Mouse (Mus musculus): Measurements from ENCODE around the gene Olfr196. TPM values are rescaled to one million over a fixed set of nuclear protein-coding genes. Genes with fewer than 3 reads are reported as not detected.

The Olfr196 gene
- polyA plus RNA-seq, 1 experiment from 2014 or later: not detected

GRCm38 (mm10) chr16:59130740-59131139, 39.5 kb downstream of the Olfr196 start:
- 77% methylated on average over 1 of the region's 1 CpGs for WGBS
- TF ChIP-seq EP300 (IDR thresholded peaks at IDR 0.05): no peak
- TF ChIP-seq CTCF (IDR thresholded peaks at IDR 0.05): no peak

DNA sequence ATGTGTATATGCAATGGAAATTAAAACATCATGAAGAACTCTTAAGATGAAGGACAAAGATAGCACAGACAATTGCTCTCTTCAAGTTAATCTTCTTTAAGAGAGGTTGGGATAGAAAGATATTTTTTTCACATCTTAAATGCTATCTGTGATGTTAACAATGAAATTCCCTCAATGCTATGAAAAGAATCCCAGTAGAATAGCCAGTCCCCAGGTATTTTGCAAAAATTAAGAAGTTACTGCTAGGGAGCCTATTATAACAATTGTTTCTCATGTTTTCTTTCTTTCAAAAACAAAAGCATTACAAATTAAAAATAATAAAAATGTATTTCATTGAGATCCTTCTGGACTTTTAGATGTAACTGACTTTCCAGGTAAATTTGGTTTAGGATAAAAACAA, 49.3 kb downstream of the Olfr196 start, which contains the start of gene Olfr194:
Olfr194 (minus strand) TSS at position 101 of the 400 bp plus-strand sequence.
- Histone ChIP-seq H3K4me3 (ENCODE audit: low read depth, low read length) (no peak within 1 kb of the TSS), H3K9ac (replicated peaks; ENCODE audit: low read depth) (no peak within 1 kb of the TSS), H3K36me3 (ENCODE audit: insufficient read depth, low read length) (no peaks in the 10 kb centered on the region), H3K9me3 (ENCODE audit: low read length) (no peaks in the 10 kb centered on the region), H3K4me2 (replicated peaks; ENCODE audit: low read depth, low read length) (no peak within 1 kb of the TSS), H3K4me1 (ENCODE audit: insufficient read depth, low read depth, low read length) (no peaks in the 10 kb centered on the region), H3K27me3 (replicated peaks; ENCODE audit: insufficient read depth, low read length) (no peaks in the 10 kb centered on the region), H3K27ac (ENCODE audit: low read length) (no peak within 1 kb of the TSS)
- DNase-seq (ENCODE audit: low spot score) (no peak), ATAC-seq (no peak)
- TF ChIP-seq CTCF (IDR thresholded peaks at IDR 0.05) (no peak), EP300 (IDR thresholded peaks at IDR 0.05) (no peak)

More at GRCm38 (mm10) chr16:59130740-59131139, 39.5 kb downstream of the Olfr196 start:
- no peak overlapping the region for H3K27ac ChIP-seq (ENCODE audit: low read length)
- no peak overlapping the region for H3K9ac ChIP-seq (replicated peaks; ENCODE audit: low read depth)
- H3K4me1 ChIP-seq (ENCODE audit: insufficient read depth, low read depth, low read length): no peaks in the 10 kb centered on the region
- no peaks in the 10 kb centered on the region for H3K36me3 ChIP-seq (ENCODE audit: insufficient read depth, low read length)
- H3K27me3 ChIP-seq (replicated peaks; ENCODE audit: insufficient read depth, low read length): no peaks in the 10 kb centered on the region
- no peaks in the 10 kb centered on the region for H3K9me3 ChIP-seq (ENCODE audit: low read length)
- H3K4me3 ChIP-seq (ENCODE audit: low read depth, low read length): no peak overlapping the region
- no peak overlapping the region for H3K4me2 ChIP-seq (replicated peaks; ENCODE audit: low read depth, low read length)
- no peak for ATAC-seq
- no peak for DNase-seq (ENCODE audit: low spot score)

Other genes starting within 250 kb of the Olfr196 start
- not detected in 2 replicates for gene Olfr181, start 241.7 kb downstream of the Olfr196 start, polyA plus RNA-seq (2015; fragmentation: Nextera tagmentation; extraction: Ambion mirVana)
- not detected in 2 replicates for gene Olfr180, start 241.1 kb downstream of the Olfr196 start, polyA plus RNA-seq (2015; fragmentation: Nextera tagmentation; extraction: Ambion mirVana)
- gene Olfr183, start 175.1 kb downstream of the Olfr196 start, polyA plus RNA-seq (2015; fragmentation: Nextera tagmentation; extraction: Ambion mirVana): not detected in 2 replicates
- not detected in 2 replicates for gene Olfr186, start 140.2 kb downstream of the Olfr196 start, polyA plus RNA-seq (2015; fragmentation: Nextera tagmentation; extraction: Ambion mirVana)
- gene Olfr187, start 130.7 kb downstream of the Olfr196 start, polyA plus RNA-seq (2015; fragmentation: Nextera tagmentation; extraction: Ambion mirVana): not detected in 2 replicates
- gene Olfr190, start 92.4 kb downstream of the Olfr196 start, polyA plus RNA-seq (2015; fragmentation: Nextera tagmentation; extraction: Ambion mirVana): not detected in 2 replicates
- gene Olfr191, start 80.6 kb downstream of the Olfr196 start, polyA plus RNA-seq (2015; fragmentation: Nextera tagmentation; extraction: Ambion mirVana): not detected in 2 replicates
- gene Olfr193, start 58.6 kb downstream of the Olfr196 start, polyA plus RNA-seq (2015; fragmentation: Nextera tagmentation; extraction: Ambion mirVana): not detected in 2 replicates
- not detected in 2 replicates for gene Olfr194, start 49.4 kb downstream of the Olfr196 start, polyA plus RNA-seq (2015; fragmentation: Nextera tagmentation; extraction: Ambion mirVana)
- gene Olfr195, start 23.4 kb downstream of the Olfr196 start, polyA plus RNA-seq (2015; fragmentation: Nextera tagmentation; extraction: Ambion mirVana): not detected in 2 replicates
- not detected in 2 replicates for gene Olfr198, start 33.1 kb upstream of the Olfr196 start, polyA plus RNA-seq (2015; fragmentation: Nextera tagmentation; extraction: Ambion mirVana)
- gene Olfr199, start 49.3 kb upstream of the Olfr196 start, polyA plus RNA-seq (2015; fragmentation: Nextera tagmentation; extraction: Ambion mirVana): not detected in 2 replicates
- gene Olfr201, start 102.2 kb upstream of the Olfr196 start, polyA plus RNA-seq (2015; fragmentation: Nextera tagmentation; extraction: Ambion mirVana): not detected in 2 replicates
- gene Olfr202, start 116.3 kb upstream of the Olfr196 start, polyA plus RNA-seq (2015; fragmentation: Nextera tagmentation; extraction: Ambion mirVana): not detected in 2 replicates
- not detected in 2 replicates for gene Olfr203, start 128.4 kb upstream of the Olfr196 start, polyA plus RNA-seq (2015; fragmentation: Nextera tagmentation; extraction: Ambion mirVana)
- not detected in 2 replicates for gene Olfr204, start 147.8 kb upstream of the Olfr196 start, polyA plus RNA-seq (2015; fragmentation: Nextera tagmentation; extraction: Ambion mirVana)
- gene Olfr205, start 160.7 kb upstream of the Olfr196 start, polyA plus RNA-seq (2015; fragmentation: Nextera tagmentation; extraction: Ambion mirVana): not detected in 2 replicates
- gene Olfr206, start 178.8 kb upstream of the Olfr196 start, polyA plus RNA-seq (2015; fragmentation: Nextera tagmentation; extraction: Ambion mirVana): not detected in 2 replicates
- not detected in 2 replicates for gene Olfr209, start 193.5 kb upstream of the Olfr196 start, polyA plus RNA-seq (2015; fragmentation: Nextera tagmentation; extraction: Ambion mirVana)
- not detected in 2 replicates for gene Gabrr3, start 236.9 kb upstream of the Olfr196 start, polyA plus RNA-seq (2015; fragmentation: Nextera tagmentation; extraction: Ambion mirVana)